Mouse (Mus musculus) adrenal gland, adult (tissue): ENCODE measurements around the gene S100a5.

ENCODE experiments used
- DNase-seq, 2 experiments: peaks; one replicate each; pipeline ENCODE4 v3.0.0; 2022 to 2023; ENCODE audit warnings: low spot score in 1 of 2; ENCODE audit not compliant: inconsistent age in 2 of 2

Gene S100a5

GRCm38 (mm10) chr3:90623435-90624071, 15.2 kb downstream of the S100a5 start:
- peak; percentile 64 to 84 for DNase-seq

GRCm38 (mm10) chr3:90625496-90625895, 17.2 kb downstream of the S100a5 start:
- no peak for DNase-seq

GRCm38 (mm10) chr3:90626266-90627021, 18.1 kb downstream of the S100a5 start:
- DNase-seq = no peak

- no peak for DNase-seq
Observed at GRCm38 (mm10) chr3:90627366-90627765, 19.0 kb downstream of the S100a5 start.

- peak in 1 of 2 experiments; percentile 39 for DNase-seq
Observed at GRCm38 (mm10) chr3:90627807-90628206, 19.5 kb downstream of the S100a5 start.

GRCm38 (mm10) chr3:90629298-90629697, 21.0 kb downstream of the S100a5 start:
- DNase-seq = no peak

GRCm38 (mm10) chr3:90631984-90632383, 23.7 kb downstream of the S100a5 start:
- DNase-seq = no peak

GRCm38 (mm10) chr3:90638511-90639275, 30.4 kb downstream of the S100a5 start:
- no peak for DNase-seq

- peak in 1 of 2 experiments; percentile 54 for DNase-seq
Observed at GRCm38 (mm10) chr3:90639511-90640154, 31.3 kb downstream of the S100a5 start.

- no peak for DNase-seq
Observed at GRCm38 (mm10) chr3:90640981-90641380, 32.7 kb downstream of the S100a5 start.

GRCm38 (mm10) chr3:90644220-90644619, 35.9 kb downstream of the S100a5 start:
- peak; percentile 45 to 80 for DNase-seq

GRCm38 (mm10) chr3:90647291-90647690, 39.0 kb downstream of the S100a5 start:
- no peak for DNase-seq

GRCm38 (mm10) chr3:90648981-90649380, 40.7 kb downstream of the S100a5 start:
- DNase-seq = no peak

- no peak for DNase-seq
Observed at GRCm38 (mm10) chr3:90649832-90650231, 41.5 kb downstream of the S100a5 start.

GRCm38 (mm10) chr3:90652878-90653508, 44.7 kb downstream of the S100a5 start:
- peak; percentile 65 to 87 for DNase-seq

- DNase-seq = no peak
Observed at GRCm38 (mm10) chr3:90653717-90654116, 45.4 kb downstream of the S100a5 start, which contains the start of gene S100a7a. Gene S100a7a (plus strand): TSS chr3:90654017.

- no peak for DNase-seq
Observed at GRCm38 (mm10) chr3:90657405-90657804, 49.1 kb downstream of the S100a5 start.

- DNase-seq = no peak
Observed at GRCm38 (mm10) chr3:90659364-90660044, 51.2 kb downstream of the S100a5 start.
